Mouse (Mus musculus) cerebellum, adult 9-11 months (tissue): ENCODE results near the gene Barhl2.
A peak's percentile ranks its signal among the peaks of the same experiment; 100 is the strongest.

Source experiments
- DNase-seq: peaks from one replicate; pipeline ENCODE4 v3.0.0; 2022

Gene Barhl2

DNA sequence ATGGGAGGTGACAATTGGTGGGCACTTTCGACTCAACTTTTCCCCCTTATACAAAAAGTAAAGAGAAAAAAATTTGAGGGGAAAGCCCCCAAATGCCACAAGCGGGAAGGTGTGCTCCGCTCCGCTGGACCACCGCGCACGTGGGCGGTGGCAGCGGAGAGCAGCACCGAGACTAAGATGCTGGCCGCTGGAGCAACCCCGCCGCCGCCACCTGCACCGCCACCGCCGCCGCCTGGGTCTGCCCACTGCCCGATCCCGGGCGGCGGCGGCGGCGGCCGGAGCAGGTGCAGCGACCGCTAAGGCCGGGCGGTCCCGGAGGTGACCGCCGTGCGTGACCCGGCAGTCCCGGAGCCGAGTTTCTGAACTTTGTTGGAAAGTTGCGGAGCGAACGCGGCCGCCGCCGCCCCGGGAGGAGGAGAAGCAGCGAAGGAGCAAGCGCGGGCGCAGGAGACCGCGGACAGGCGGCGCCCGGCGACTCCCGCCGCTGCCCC lies at the start of gene Barhl2:
Gene Barhl2 (minus strand): TSS at position 181 of the 491 bp plus-strand sequence.
- no peak for DNase-seq

DNA sequence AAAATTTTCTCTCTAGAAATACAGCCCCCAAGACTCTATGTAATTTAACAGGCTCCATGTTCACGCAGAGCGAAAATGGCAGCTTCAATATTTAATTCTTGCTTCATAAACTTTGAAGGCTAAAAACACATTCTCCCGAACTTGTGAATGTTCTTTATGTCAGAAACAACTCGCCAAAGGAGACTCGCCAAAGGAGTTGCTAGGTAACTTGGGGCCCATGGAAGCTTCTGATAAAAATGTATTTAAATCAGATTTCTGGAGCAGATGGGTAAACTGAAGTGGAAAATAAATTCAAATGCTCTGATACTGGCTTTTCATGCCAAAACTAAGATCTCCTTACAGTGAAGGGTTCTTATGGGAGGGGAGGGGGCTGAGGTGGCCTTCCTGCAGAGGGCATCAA lies 48.1 kb upstream of the Barhl2 start:
- DNase-seq: no peak

DNA sequence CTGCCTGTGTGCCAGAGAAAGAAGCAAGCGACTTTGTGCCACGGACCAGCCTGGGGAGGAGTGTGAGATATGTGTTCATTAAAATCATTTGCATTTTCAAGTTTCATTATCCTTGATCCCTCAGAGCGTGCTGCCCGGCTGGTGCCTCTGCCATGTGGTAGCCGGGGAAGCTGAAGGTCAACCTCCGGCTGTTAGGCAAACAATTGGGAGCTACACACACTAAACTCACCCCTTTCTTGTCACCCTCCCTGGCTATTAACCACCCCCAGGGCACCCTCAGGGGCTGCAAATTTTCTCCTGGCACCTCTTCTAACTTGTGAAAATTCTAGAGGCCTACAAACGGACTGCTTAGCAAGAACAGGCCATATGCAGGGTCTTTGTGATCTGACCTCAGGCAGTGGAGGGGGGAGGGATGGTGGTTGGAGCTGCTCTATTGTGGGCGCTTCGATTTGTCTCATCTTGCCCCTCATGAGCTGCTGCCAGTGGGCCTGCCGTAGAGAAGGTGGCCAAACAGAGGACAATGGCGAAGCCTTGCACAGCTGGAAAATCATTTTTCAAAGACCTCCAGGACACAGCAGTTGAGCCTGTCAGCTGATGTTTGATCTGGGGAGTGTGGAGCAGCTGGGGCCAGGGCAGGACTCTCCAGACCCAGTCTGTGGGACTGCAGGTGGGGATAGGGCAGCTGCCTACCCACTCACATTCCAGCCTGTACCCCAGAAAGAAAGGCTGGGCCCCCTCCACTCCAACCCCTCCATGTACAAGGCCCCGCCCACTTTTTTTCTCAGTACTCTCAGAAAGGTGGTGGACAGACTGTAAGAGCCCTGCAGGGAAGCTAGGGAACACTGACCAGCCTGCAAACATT lies 44.9 kb upstream of the Barhl2 start:
- no peak for DNase-seq

DNA sequence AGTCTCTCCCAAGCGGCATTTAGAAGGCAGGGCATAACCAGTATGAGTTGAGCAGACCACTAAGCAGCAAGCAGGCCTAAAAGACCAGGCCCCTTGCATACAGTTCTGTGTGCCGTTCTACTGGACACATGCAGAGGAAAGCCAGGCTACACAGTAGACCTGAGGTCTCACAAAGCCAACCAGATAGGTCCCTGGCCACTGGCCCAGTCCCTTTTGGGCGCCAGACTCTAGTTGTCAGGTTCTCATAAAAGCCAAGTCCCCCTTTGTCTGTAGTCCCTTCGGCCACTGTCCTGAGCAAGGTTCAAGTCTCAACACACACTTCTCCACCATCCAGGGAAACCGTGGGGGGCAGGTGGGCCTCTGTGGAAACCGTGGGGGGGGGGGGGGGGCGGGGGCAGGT lies 44.3 kb upstream of the Barhl2 start:
- DNase-seq: no peak

DNA sequence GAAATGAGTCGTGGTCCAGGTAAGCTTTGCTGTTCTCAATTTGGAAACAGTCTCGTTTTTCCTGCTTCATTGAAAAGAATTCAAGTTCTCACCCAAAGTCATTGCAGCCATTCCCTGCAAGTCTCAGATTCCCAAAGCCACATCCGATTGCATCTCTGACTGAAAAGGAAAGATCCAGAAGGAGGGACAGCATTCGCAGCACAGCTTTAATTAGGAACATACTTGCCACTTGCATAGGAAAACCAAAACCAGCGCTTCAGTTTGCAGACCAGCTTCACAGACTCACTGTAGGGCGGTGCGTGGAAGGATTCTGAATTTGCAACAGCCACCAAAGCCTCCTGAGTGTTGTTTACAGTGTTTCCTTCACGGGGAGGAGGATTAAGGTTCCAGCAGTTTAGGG lies 33.8 kb upstream of the Barhl2 start:
- DNase-seq: no peak

DNA sequence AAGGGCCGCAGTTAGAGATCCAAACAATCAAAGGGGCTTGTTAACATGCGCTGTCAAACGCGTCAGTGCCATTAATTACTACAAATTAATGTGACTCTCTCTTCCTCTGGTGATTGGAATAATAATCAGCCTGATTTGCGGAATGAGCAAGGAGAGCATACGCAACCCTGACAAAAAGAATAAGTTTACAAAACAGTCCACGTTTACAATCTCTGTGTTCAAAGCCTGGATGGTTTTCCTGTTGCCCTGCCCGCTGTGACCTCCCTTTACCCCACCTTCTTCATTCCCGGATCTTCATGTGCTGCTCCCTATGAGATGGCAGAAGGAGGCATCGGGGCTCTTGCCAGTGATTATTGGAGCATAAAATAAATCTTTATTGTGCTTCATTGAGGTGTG lies 14.1 kb upstream of the Barhl2 start:
- DNase-seq: peak; percentile 74

DNA sequence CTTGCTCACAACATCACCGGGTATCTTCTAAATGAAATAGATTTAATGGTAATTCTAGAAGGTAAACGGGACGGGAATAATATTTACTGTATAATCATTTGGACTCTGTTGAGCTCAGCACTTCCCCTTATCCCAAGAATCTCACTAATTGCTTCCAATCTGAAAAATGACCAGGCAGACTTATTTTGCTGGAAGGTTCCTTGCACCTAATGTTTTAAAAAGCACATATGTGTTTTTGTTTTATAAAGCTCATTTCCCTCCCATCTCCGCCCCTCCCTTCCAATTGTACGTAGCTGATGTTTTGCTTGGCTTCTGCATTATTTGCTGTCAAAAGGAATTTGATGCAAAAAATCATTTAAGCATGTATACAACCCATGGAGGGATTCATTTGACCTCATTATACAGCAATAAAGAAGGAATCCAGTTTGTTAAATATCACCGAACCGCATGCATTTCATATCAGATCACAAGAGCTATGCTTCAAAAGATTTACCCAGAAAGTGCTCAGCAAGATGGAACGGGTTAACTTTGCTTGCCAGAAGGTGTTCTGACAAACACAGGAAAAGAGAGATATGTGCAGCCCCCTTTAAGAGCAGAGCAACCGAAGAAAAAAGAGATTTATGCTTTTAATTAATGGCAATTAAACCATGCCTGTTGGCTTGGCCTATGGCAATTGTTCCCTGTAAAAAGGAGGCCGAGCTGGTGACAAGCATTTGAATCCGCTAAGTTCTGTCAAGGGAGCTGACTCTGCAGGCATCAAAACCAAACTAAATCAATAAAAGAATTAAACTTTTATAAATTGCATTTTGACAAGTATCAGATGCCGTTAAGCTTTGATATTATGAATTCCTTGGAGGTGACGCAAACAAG lies 13.5 kb upstream of the Barhl2 start:
- peak; percentile 17 for DNase-seq

DNA sequence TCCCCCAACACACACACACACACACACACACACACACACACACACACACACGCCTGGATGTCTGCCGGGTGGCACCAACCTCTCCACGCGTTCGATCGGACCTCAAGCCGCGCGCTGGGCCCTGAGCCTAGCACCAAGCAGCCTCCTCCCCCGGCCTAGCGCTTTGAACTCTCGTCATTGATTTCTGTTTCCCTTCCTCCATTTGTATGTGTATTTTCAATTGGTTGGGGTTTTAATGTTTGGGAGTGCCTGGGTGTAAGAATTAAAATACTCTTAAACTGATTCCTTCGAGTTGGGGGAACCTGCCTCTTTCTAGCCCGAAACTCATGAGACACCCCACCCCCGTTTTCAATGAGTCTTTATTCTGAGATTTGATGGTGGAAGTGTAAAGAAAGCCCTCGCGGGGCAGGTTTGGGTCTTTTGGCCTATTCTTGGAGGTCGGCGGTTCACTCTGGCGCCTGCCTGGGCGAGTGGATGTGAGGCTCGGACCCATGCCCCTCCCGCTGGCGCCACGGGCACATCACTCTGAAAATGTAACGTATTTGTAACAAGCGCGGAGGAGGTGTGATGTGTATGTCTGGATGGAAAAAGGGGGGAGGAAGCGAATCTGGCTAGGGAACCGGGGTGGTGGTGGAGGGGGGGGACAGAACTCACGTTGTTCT lies 7.3 kb upstream of the Barhl2 start:
- DNase-seq: peak; percentile 47

DNA sequence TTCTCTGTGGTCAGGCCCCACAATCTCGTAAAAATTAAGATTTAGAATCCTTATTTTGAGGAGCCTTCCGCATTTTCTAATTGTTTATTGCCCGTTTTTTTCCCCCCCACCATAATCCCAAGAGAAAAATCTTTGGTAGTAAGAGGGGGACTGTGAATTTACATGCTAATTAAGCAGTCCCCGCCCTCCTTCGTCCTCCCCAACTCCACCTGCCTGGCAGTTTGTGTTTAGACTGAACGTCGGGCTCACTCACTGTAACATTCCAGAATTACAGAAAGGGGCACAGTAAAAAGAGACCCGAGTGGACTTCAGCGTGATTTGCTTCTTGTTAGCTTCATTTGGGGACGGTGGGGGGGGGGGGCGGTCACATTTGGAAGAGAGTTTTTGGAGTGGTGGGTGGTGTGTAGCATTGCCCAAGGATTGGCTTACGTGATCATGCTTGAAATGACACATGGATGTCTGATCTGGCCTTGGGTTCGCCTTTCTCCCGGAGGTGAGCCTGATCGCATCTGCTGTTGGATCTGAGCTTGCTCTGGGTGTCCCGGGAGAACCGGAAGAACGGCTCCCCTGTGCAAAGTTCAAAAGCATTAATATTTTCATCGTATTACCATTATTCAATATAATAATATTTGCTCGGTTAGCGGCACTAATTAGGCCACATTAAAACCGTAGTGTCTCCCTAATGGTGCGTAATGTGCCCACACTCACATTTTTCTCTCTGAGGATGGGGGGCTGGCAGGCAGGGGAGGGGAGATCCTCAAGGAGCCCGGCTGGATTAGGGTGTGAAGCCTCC lies 6.6 kb upstream of the Barhl2 start:
- peak; percentile 55 for DNase-seq

DNA sequence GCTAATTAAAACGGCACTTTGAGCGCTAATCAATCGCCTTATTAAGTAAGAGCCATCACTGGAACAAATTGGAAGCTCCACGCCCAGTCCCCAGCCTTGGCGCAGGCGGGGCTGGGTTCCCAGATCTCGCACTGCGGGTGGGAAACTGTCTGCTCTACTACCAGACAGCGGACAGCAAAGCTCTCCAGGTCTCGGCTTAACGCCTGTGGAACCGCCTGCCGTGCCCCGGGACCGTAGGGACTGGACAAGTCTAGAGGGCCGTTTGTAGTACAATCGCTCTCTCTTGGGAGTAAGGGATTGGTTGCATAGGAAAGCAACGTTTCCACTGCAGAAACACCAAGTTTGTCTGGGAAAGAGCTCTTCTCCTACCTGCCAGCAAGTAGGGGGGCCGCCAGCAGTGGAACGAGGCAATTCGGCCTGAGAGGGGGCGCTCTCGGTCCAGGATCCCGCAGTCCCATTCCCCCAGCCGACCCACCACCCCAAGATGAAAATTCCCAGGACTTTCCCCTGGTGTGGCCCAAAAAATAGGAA lies 5.8 kb upstream of the Barhl2 start:
- DNase-seq: peak; percentile 81

DNA sequence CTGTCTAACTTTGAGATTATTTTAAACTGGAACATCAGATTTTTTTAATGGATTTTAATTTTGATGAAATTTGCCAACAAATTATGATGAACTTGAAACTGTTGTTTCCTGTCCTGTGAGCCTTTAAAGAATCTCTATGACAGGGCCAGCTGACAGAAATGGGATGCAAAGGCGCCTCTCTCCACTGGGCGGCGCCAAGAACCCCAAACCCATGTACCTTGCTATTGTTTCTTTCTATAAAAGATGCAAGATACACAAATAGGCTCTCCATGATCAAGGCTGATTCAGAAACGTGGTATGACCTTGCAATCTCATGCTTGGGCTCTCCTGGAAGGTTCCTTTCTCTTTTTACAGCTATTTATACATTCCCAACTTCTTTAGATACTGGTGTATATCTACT lies 3.9 kb upstream of the Barhl2 start:
- DNase-seq: peak; percentile 79

DNA sequence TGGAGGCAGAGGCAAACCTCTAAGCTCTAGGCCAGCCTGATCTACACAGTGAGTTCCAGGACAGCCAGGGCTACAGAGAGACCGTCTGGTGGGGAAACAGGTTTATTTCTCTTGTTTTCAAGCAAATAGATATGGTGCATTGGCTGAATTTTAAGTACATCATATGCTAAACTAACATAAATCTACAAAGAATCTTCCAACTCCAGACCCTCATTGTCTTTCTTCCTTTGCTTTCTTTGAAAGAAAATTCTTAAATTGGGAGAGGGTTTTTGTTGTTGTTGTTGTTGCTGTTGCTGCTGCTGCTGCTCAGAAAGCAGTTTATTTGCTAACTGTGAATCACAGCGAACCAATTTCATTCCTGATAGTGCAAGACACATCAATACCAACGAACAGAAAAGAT lies 3.5 kb upstream of the Barhl2 start:
- DNase-seq: peak; percentile 24

DNA sequence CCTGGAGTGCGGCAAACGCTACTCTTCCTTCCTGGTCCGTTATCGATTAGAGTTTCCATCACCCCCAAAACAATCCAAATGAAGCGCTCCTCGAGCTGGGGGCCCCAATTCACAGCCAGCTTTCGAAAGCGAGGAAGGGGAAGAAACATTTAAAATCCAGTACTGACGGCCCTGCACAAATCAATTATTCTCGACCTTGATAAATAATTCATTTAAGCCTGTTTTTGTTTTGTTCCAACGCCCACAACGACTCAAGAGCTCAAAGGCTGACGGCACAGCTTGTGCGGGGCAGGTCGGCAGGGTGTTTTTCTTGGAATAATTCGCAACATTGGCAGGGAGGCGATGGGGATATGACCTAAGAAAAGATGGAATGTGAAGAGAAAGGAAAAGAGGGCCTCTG lies 2.6 kb upstream of the Barhl2 start:
- peak; percentile 36 for DNase-seq

DNA sequence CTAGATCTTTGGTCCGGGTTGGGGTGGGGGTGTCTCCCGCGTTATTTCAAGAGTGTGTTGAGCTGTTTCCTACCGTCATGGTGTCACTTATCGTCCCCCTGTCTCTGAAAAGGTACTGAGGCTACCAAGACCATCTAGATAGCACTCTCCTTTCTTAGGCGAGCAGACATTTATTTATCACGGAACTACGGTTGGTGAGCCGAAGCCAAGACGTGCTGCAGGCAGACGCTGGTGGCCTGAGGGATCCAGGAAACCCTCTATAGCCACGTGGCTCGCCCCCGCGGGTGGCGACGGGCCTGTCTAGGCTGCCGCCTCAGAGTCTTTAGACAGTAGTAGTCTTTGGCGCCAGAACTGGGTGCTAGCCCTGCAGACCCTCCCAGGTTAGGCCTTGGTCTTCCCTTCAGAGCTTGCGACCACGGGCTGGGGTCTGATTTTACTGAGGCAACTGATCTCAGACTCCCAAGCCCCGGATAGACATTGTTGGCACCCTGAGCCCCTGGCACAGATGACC lies 2.1 kb upstream of the Barhl2 start:
- DNase-seq: peak; percentile 70

DNA sequence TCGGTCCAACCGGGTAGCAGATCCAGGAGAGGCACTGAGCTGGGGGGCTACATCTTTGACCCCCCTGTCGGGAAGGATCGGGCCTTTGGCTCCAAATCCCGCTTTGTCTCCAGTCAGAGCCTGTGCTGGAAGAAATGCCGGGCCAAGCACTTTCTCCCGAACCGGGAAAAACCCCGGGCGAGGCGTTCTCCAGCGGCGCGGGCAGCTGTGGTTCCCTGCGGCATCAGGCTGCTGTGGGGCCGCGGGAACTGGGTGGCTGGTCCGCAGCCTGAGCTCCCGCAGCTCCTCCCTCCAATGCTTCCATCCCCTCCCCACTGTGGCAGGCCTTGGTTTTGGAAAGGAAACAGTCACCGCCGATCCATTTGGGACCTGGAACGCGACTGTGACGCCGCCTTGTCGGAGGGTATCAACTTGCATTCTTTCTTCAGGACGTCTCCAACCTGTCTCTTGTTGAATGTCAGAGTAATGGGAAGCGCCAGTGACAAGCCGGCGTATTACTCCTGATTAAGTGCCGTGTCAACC lies 1.2 kb upstream of the Barhl2 start:
- DNase-seq: peak; percentile 76

DNA sequence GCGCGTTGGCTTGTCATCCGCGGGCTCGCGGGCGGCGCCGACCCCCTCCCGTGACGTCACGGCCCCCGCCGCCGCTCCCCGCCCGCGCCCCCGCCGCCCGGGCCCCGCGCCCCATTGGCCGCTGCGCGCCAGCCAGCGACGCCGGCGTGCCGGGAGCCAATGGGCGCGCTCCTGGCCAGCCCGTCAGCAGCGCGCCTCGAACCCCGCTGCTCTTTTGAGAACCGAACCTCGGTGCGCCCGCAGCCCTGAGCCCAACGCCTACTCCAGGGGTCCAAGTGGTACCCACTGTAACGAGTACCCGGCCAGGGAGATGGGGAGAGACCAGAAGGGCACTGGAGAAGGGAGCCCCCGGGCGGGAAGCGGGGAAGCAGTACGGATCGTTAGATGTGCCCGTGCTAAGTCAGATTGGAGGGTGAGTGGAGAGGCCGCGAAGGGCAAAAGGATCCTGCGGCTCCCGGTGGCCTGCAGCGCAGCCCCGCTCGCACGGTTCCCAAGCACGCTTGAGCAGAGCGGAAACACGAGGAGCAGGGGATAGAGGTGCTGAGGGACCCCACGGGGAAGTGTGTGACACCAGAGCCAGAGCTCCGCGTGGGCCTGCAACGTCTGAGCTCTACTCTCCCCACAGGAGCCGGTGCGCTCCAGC lies 632 bp upstream of the Barhl2 start:
- DNase-seq: peak; percentile 91

DNA sequence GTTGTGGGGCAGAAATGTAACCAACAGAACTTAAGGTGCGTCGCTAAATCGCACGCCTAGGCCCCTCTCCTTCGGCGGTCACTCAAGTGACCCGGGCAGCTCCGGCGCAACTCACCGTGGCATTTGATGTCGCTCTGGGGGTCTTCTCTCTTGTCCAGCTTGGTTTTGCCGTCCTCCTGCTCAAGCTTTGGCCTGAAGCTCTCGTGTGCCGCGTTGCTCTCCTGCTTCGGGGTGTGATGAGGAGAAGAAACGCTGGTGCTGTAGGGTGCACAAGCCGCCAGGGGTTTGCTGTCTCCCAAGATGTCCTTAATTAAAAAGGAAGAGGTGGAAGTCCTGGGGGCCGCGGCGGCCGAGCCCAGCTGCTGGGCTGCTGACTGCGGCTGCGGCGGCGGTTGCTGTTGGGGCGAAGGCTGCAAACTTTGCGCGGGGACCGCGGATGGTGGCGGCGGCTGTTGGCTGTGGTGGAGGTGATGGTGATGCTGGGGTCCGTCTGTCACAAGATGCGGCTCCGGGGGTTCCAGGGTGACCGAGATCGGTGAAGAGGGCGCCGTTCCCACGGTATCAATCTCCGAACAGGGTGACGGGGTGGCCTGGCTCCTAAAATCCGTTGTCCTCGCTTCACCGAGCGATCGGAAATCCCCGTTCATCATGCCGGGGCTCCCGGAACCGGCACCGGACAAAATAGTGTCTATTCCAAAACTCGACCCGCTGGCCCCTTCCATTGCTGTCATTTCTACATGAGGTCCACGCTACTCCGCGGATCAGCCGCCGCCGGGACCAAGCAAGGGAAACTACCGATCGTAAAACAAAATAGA lies 648 bp downstream of the Barhl2 start:
- DNase-seq: peak; percentile 63

DNA sequence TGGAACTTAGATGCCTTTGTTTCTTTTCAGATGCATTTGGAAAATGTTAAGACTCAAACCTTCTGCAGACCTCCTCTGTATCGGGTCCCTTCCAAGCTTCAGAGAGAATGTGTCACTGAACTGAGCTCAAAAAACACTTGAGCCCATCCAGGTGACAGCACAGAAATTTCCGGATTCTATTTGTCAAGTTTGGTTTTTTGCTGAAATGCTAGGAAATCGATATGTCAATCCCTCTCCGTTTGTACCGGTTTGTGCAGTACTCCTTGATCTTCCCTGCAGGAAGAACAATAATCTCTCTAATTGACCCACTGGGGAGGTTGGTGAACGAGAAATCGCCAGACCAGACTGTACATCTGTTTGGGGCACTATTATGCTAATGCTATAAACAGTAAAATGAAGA lies 2.0 kb downstream of the Barhl2 start:
- DNase-seq: peak; percentile 16

DNA sequence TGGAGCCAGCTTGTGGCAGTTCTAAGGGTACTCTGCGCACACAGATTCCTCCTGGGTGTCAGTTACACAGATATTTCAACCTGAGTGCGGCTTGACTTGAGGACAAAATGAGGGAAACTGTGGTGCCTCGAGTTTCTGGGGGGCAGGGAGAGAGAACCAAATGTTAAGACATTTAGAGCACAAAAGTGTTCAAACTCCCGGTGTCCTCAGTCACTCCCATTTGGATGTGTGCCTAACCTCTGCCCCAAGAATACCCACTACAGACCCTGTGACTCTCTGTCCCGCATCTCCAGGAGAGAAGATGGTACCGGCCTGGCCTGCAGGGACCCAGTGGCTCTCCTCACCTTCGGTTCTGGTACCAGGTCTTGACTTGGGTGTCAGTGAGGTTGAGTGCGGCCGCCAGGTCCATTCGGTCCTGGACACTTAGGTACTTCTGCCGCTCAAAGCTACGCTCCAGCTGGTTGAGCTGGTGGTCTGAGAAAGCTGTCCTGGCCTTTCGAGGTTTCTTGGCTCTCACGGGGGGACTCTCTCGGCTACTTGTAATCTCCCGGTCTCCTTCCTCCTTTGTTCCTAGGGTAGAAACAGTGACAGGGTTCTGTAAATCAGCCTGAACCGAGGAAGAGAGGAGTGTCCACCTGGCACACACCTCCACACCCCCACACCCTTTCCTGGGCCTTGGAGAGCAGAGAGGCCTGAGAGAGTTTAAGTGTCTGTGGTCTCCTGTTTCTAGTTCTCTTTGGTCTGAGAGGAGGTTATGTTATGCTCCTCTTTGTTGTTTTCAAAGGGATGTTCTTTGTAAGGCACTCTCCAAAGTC lies 2.7 kb downstream of the Barhl2 start:
- DNase-seq: peak; percentile 47
